Mouse (Mus musculus) thymus, adult 18-20 months (tissue): ENCODE measurements around the gene Ndufc1.
"Not testable (repeated sequence)": the region's sequence is repeated elsewhere in the genome, so short reads cannot be mapped to it uniquely, and the experiment has no call there.

Experiments
- DNase-seq, 2 experiments: peaks; one replicate each; pipeline ENCODE4 v3.0.0; 2022; ENCODE audit warnings: mixed read lengths in 2 of 2

Ndufc1 gene

DNA sequence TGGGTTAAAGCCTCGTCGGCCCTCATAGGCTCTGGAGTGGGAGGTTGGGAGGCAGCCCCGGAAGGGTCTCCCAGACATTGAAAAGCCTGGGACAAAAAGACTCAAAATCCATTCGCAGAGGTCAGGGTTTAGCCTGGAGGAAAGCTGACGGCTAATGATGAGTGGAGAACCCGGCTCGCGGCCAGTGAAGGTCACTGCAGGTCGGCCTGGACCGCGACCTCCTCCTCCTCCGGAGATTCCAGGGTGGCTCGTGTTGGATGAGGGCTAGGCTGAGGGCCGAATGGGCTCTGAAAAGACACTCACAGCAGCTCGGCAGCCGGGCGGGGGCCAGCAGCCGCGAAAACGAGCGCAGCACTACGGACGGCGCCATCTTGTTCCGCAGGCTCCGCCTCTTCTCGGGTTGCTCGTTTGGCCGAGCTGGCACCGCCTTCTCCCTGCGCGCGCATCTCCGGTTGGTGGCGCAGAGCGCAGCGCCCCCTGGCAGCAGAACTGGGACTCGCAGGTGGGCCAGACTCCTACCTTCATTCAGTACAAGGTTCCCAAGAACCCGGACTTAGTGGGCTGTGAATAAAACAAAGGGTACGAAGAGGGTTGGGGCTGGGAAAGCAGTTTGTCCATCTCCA, at the start of gene Ndufc1:
Gene Ndufc1, minus strand, starts transcription at position 428 of the 623 bp plus-strand sequence.
- DNase-seq, result peak; percentile 86 to 88

DNA sequence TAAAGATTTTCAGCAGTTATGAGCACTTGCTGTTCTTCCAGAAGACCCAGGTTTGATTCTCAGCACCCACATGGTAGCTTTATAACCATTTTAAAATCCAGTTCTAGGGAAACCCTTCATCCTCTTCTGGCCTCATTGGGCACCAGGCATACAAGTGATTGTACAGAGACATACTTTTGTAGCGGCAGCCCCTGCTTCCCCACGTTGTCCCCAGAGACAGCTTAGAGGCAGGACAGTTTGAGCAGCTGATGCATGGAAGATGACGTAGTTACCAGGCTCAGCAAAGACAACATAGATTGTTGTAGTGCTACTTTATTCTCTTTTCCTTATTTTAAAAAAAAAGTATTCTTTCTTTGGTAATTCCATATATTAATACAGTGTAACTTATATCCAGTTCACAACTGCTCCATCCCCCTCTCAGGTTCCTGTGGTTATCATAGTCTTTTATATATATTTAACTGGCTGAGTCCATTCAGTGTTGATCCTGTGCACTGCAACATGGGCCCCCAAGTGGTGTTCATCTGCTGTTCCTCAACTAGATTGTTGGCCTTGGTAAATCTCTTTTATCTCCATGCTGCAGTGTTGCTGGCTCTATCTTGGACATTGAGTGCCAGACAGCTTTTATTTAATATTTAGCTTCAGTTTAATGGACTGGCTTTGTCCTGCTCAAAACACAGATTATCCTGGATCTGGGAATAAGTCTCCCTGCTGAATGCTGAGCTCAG, 26.2 kb upstream of the Ndufc1 start:
- no peak for DNase-seq

DNA sequence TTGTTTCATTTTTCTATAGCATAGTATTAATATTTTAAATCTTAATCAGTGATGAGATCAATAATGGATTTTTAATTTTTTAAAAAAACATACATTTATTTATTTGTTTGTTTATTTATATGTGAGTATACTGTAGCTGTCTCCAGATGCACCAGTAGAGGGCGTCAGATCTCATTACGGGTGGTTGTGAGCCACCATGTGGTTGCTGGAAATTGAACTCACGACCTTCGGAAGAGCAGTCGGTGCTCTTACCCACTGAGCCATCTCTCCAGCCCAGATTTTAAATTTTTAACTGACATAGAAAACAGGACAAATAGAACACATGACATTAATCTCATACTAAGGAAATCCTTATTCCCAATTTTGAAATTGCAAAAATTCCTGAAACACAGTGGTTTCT, 25.6 kb upstream of the Ndufc1 start:
- not testable (repeated sequence) for DNase-seq

DNA sequence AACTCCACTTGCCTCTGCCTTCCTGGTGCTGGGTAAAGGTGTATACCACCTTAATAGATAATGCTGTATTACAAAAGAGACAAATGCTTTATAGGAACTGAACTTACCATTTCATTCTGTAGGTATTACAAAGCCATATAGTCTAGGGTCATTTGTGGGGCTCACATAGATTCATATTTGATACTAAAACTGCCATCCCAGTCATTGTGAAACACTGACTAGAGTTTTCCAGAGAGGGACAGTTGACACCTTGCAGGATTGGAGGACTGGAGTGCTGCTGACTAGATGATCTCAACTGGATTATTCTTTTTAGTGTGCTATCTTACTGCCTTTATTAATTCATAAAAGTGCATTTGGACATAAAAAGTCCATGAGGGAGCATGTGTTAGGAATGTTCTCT, 16.6 kb upstream of the Ndufc1 start:
- no peak for DNase-seq

DNA sequence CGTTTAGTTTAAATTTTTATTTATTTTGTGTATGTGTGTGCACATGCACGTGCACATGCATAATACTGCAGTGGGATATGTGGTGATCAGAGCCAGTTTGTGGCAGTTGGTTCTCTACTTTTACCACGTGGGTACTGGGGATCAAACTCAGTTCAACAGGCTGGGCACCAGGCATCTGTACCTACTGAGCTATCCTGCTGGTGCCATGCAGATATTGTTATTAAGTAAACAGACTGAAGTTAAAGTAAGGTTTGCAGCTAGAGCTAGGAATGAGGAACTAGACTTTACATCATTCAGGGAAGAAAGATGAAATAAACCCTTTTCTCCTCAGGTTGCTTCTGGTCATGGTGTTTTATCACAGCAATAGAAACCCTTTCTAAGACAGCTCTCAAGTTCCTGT, 13.1 kb upstream of the Ndufc1 start:
- DNase-seq, result no peak

DNA sequence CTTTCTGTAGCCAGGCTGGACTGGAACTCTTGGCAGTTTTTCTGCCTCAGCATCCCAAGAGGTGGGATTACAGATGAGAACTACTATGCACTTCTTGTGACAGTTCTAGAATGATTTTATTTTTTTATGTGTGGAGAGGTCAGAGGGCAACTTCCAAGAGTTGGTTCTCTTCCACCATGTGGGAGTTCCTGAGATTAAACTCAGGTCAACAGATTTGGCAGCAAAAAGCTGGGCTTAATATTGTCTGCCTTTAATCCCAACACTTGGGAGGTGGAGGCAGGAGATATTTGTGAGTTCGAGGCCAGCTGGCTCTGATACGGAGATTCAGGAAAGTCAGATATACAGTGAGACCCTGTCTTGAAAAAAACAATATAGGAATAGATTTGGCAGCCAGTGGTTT, 9.2 kb upstream of the Ndufc1 start:
- no peak for DNase-seq

DNA sequence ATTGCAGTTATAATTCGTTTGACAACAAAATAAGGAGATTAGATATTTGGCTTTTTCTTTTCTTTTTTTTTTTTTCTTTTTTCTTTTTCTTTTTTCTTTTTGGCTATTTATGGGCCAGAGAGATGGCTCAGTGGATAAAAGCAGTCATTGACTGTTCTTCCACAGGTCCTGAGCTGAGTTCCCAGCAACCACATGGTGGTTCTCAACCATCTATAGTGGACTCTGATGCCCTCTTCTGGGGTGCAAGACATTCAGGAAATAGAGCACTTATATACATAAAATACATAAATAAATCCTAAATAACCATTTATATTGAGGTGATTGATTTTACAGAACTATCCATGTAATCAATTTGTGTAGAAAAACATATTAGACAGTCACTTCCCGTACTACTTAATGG, 8.7 kb upstream of the Ndufc1 start:
- no peak for DNase-seq

DNA sequence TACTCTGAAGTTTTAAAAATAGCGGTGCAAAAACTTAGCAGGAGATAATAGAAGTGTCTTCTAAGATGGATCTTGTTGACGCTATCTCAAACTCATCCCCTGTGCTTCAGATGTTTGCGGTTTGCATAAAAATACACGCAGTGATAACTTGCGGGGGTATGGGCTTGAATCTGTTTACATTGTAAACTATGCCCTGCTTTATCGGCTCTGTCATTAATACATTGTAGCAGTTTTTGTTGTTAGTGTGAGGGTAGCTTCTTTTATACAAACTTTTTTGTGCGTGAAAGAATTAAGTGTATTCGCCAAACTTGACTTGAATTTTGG, 8.3 kb upstream of the Ndufc1 start:
- no peak for DNase-seq

DNA sequence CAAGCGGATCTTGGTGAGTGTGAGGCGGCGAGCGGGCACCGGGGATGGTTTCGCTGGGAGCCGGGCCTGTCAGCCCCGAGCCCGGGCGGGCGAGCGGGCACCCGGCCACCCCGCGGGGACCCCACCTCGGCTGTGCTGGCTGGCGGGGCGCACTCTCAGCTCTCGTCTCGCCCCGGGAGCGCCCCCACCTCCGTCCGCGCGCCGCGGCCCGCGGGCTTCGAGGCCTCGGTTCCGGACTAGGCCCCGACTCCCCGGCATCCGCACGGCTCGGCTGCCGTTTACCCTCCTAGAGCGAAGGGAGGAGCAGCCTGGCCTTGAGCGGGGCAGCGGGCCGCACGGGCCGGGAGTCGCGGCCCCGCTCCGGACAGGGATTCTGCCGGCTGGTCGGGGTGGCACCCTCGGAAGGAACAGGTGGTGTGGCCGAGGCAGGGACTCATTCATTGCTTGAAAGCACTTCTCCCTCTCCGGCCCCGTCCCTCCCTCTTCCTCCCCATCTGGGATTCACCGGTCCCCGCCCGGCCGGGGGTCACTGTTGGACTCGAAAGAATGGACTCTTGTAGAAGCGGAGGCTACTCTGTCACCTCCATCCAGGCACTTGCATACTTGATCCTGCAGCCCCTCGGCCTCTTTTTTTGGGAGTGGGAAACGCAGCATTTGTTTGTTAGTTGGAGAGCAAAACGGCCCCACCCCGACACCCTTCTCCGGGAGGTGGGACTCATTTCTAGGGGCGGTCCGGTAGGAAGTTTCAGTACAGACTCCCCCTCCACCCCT, 7.8 kb upstream of the Ndufc1 start:
- DNase-seq, result peak; percentile 49 to 60

DNA sequence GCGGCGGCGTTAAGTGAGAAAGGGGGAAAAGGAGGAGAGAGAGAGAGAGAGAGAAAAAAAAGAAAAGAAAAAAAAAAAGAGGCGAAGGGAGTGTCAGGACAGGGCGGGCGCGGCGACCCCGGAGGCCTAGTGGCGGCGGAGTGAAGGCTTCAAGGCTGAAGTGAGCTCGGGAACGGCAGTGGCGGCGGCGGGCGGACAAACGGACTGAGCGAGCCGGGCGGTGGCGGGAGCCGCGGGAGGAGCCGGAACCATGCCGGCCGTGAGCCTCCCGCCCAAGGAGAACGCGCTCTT, 7.2 kb upstream of the Ndufc1 start:
- no peak for DNase-seq

DNA sequence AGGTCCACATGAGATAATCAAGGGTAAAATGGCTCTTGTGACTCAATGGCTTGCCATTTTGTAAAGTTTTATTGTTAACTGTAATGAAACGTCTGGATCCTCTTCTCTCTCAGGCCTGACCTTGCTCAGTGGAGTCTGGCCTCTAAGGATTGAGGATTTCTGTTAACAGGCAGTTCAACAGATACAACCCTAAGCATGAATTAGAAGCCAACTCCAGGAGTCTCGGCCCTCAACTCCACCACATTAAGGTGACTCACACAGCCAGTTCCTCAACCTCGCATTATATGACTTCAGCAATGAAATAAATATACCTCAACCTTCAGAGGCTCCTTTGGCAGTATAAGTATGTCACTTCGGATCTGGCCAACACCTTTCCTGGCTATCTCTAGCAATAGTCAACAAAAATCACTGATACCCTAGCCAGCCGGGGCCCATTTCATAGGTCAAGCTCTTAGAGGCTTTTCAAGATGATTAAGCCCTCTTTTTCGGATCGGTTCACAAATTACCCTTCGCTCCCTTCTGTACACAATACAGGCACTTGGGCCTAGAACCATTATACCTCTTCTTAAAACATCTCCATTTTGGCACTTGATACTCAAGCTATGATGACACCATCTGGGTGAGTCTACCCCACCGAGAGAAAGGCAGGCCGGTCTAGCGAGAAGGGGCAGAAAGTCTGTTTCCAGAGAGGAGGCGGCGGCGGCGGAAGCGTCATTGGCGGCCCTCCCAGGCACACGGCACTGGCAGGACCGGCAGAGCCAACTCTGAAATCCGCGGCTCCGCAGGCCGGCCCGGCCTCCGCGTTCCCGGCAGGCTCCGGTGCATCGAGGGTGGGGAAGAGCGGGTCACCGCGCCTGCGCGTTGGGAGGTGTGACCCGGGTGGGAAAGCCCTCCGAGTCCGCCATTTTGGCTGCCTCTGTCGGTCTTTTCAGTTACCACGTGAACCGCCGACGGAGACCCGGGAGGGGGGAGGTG, 6.6 kb upstream of the Ndufc1 start, which contains the start of gene Naa15:
Gene Naa15, plus strand, starts transcription at position 51 of the 975 bp plus-strand sequence.
- DNase-seq, result peak; percentile 94

DNA sequence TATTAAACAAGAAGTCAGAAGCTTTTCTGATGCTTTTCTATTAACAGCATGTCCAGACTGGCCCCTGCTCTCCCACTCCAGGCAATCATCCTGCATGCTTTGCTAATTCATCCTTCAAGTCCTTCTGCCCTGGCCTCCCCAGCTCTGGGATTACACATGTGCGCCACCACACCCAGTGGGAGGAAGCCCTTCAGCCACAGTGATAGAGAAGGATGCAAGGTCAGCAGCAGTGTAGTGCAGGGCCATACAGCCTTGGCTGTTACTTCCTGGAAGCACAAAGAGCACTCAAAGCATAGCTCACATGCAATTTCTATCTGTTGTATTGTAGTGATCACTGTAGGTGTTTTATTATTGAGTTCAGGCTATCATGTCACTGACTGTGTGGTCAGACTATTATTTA, 4.5 kb upstream of the Ndufc1 start:
- no peak for DNase-seq

DNA sequence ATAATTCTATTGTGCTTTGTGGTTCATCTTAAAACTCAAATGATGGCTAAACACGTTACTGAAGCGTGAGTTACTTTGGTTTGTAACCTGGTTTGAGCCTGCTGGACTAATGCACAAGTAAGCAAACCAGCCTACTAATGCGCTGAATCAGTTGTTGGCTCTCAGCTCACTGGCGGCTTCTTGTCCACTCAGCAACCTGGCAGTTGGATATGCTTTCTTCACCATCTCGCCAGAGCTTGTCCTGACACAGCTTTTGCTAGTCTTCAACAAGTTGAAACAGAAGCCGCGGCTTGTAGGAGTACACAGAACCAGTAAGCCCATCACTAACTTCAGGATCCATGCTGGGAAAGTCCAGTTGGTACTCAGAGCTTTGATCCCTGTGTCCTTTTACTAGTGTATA, 3.7 kb upstream of the Ndufc1 start:
- DNase-seq, result no peak

DNA sequence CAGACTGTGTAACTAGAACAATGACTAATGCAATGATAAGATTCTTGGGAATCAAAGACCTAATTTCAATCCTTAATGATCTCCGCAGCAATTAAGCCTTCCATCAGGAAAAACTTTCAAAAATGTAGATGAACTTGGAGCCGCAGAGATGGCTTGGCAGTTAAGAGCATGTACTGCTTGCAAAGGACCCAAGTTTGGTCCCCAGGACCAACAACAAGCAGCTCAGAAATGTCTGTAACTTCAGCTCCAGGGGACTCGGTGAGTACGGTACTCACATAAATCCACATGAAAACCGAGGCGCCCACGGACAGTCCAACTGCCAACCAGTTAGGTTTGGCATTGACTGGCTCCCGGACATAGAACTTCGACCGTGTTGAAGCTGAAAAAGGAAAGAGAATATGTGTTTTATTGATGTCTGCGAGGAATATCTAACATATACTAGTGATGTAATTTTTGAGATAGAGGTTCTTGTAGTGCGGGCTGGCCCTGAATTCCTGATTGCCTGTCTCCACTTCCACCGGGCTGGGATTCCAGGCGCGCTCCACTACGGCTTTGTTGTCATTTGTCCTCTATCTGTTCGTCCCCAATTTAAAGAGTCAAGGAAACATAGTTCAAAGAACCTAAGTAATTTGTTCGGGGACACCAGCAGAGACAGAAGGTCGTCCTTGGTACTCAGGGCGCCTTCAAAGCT, 773 bp downstream of the Ndufc1 start:
- DNase-seq, result no peak

DNA sequence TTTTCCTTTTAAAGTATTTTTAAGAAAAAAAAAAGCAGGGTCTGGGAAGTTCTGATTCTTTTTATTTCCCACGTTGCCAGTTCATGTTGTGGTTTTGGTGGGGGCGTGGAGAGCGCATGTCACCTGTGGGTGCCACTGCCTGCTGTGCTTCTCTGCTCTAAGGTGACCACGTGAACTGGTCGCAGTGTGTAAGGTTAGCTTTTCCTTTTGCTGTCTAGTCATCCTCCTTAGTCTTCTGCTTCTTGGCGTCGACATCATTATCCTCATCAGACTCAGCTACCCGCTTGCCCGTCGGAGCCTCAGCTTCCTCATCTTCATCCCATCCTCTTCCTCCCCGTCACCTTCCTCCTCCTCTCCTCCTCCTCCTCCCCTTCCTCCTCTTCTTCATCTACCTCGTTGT, 6.2 kb downstream of the Ndufc1 start:
- DNase-seq, result no peak

DNA sequence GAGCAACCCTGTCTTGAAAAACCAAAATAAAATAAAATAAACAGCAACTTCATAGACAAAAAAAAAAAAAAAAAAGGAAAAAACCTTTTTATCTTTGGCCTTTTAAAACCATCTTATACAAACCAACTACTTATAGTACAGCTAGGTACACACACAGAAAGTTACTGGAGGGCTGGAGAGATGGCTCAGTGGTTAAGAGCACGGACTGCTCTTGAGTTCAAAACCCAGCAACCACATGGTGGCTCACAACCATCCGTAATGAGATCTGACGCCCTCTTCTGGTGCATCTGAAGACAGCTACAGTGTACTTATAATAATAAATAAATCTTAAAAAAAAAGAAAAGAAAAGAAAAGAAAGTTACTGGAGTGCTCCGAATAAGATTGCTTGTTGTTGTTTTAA, 6.7 kb downstream of the Ndufc1 start:
- DNase-seq, result not testable (repeated sequence)

DNA sequence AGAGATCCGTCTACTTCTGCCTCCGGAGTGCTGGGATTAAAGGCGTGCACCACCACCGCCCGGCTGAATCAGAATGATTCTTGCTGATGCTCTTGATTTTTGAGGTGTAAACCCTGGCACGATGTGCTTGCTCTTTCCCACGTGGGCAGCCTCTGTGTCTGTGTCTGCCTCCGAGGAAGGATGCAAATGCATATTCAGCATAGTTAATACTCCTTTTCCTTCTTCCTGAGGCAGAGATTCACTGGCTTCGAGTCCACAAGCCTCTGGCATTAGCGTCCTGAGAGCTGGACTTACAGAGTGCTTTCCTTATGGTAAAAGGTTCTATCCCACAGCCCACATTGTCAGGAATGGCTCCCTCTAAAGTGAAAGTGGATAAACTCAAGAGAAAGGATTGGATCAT, 8.1 kb downstream of the Ndufc1 start:
- DNase-seq, result no peak

DNA sequence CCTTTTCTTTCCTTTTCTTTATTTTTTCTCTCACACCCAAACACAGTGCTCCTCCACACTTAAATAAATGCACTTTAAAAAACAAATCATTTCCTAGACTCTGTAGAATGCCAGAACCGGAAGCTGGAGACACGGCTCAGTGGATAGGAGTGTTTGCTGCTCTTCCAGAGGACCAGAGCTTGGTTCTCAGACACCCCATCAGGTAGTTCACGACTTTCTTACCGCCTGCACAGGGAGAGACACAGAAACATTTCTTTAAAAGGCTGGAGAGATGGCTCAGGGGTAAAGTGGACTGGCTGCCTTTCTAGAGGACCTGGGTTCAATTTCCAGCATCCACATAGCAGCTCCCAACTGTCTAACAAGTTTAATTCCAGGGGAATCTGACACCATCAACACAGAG, 9.3 kb downstream of the Ndufc1 start:
- DNase-seq, result no peak

DNA sequence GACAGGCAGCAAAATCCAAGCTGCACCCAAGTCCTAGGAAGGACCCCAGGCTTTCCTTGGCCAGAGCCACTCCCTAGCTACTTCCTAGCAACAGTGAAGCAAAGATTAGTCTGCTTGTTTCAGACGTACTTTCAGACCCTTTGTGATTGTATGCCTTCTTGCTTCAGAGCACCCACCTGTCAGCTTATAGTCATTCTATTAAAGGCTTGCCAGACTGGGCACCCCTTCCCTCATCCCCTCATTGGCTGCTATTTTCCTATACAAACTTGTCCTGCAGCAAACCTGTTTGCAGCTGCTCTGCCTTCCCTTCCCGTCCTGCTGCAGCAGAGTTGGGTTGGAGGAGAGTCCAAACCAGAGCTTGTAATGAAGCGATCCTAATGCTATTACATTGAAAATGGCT, 10.1 kb downstream of the Ndufc1 start:
- no peak for DNase-seq

DNA sequence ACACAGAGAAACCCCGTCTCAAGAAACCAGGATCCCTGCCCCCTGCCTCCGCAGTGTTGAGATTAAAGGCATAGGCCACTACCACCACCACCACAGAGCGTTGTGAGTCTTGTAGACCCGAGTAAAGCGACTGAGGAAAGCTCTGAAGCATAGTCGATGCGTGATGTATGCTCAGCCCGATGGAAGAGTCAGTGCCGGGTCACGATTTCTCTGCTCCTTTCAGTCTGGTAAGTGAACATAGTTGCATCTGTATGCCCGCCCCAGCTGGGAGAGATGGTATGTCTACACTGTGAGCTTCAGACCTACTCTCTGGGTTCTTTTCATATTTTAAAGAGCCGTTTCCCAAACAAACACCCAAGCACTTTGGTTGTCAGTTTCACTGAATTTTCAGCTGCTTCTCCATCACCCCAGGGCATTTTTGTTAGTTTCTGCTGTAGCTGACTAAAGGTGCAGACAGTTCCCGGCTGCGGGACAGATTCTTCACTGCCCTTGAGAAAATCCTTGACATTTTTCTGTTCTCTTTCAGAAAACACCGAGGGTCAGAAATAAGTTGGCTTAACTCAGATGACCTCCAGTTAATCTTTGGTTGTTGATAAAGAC, 11.0 kb downstream of the Ndufc1 start:
- DNase-seq, result no peak

DNA sequence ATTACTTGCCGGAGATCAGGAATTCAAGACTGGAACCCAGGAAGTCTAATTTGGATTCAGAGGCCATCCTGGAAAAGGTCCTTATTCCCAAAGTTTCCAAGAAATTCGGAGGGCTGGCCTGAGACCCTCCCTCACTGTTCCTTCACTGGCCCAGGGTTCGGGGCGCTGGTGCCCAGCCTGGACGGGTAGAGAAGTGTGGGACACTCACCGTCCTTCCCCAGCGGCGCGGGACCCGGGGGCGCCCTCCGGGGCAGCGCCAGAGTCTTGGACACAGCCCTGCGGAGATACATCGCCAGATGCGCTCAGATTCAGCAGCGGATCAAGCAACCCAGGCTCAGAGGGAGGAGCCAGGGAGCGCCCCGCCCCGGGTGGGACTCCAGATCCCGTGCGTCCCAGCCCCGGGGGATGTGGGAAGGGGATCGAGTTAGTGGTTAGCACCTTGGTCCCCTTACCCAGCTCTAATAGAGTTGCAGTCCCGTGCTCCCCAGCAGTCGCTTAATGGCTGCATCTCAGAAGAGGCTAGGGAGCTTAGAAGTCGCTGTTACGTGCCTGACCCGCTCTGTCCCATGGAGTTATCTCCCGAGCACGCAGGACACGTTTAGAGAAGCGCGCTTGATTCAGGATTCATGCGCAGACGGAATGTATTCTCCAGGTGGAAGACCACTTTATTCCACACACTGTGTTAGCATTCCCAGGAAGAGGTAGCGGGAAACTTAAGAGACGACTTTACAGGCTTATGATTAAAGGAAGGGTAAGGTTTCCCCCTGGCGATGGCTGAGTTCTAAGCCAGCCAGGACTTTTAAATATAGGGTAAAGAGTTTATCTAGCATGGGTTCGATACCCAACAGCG, 12.3 kb downstream of the Ndufc1 start, which contains the start of gene Mgarp:
Gene Mgarp, minus strand, starts transcription at position 520 of the 850 bp plus-strand sequence.
- peak; percentile 50 to 53 for DNase-seq
